Mouse (Mus musculus) bone marrow macrophage, adult 2 months (primary cell): ENCODE measurements around the gene Rab3c. TPM values are rescaled to one million over a fixed set of nuclear protein-coding genes. Genes with fewer than 3 reads are reported as not detected.

Experiments
- H3K27ac ChIP-seq: 2 replicates; pipeline ENCODE4 v1.5.1; 2012; ENCODE audit warnings: low read depth, low read length; ENCODE audit not compliant: insufficient read depth
- H3K4me1 ChIP-seq: 2 replicates; pipeline ENCODE4 v1.6.1; 2012; ENCODE audit warnings: low read length; ENCODE audit not compliant: control insufficient read depth, insufficient read depth
- H3K4me3 ChIP-seq: 2 replicates; pipeline ENCODE4 v1.5.1; 2012; ENCODE audit warnings: mild to moderate bottlenecking, low read length, moderate library complexity; ENCODE audit not compliant: insufficient read depth
- CTCF ChIP-seq: IDR thresholded peaks from 2 replicates; pipeline ENCODE4 v1.5.1; 2012; ENCODE audit warnings: low read depth, mild to moderate bottlenecking, low read length, moderate library complexity
- POLR2A ChIP-seq: IDR thresholded peaks from 2 replicates; pipeline ENCODE4 v1.6.1; 2012; ENCODE audit warnings: mild to moderate bottlenecking, low read depth, low read length, borderline replicate concordance
- polyA plus RNA-seq: library from polyadenylated mRNA; stranded (reverse); fragments of >200 nt; gene quantifications from 2 replicates; pipeline ENCODE4 v1.2.4, GENCODE M21; 2012; ENCODE audit not compliant: missing spikeins, insufficient read depth, insufficient read length

Rab3c gene
- polyA plus RNA-seq, 1 experiment: not detected

- H3K4me1 ChIP-seq: no peaks in the 10 kb centered on the region
- no peak overlapping the region for H3K27ac ChIP-seq
- TF ChIP-seq POLR2A (no peak), CTCF (no peak)
- no peak overlapping the region for H3K4me3 ChIP-seq
These were observed 165.7 kb downstream of the Rab3c start for GRCm38 (mm10) chr13:110114870-110115645.

- Histone ChIP-seq H3K4me3 (no peak overlapping the region), H3K4me1 (no peaks in the 10 kb centered on the region), H3K27ac (no peak overlapping the region)
- no peak for TF ChIP-seq POLR2A
- no peak for TF ChIP-seq CTCF
These were observed 167.1 kb downstream of the Rab3c start for GRCm38 (mm10) chr13:110113711-110114110.

- no peak for TF ChIP-seq POLR2A
- TF ChIP-seq CTCF: no peak
- no peak overlapping the region for H3K27ac ChIP-seq
- H3K4me3 ChIP-seq: no peak overlapping the region
- no peaks in the 10 kb centered on the region for H3K4me1 ChIP-seq
These were observed 183.3 kb downstream of the Rab3c start for GRCm38 (mm10) chr13:110097424-110098050.

GRCm38 (mm10) chr13:110094998-110095397, 185.8 kb downstream of the Rab3c start:
- Histone ChIP-seq H3K4me3 (no peak overlapping the region), H3K4me1 (no peaks in the 10 kb centered on the region), H3K27ac (no peak overlapping the region)
- TF ChIP-seq CTCF (no peak), POLR2A (no peak)

GRCm38 (mm10) chr13:110093720-110094685, 186.8 kb downstream of the Rab3c start:
- H3K4me3 ChIP-seq: no peak overlapping the region
- H3K27ac ChIP-seq: no peak overlapping the region
- H3K4me1 ChIP-seq: no peaks in the 10 kb centered on the region
- TF ChIP-seq POLR2A (no peak), CTCF (no peak)

GRCm38 (mm10) chr13:110083961-110084360, 196.8 kb downstream of the Rab3c start:
- no peaks in the 10 kb centered on the region for H3K4me1 ChIP-seq
- no peak overlapping the region for H3K27ac ChIP-seq
- TF ChIP-seq CTCF (no peak), POLR2A (no peak)
- no peak overlapping the region for H3K4me3 ChIP-seq

GRCm38 (mm10) chr13:110081174-110081573, 199.6 kb downstream of the Rab3c start:
- Histone ChIP-seq H3K4me1 (no peaks in the 10 kb centered on the region), H3K27ac (no peak overlapping the region), H3K4me3 (no peak overlapping the region)
- TF ChIP-seq CTCF: no peak
- no peak for TF ChIP-seq POLR2A

- TF ChIP-seq CTCF (no peak), POLR2A (no peak)
- Histone ChIP-seq H3K4me3 (no peak overlapping the region), H3K27ac (no peak overlapping the region)
These were observed 205.2 kb downstream of the Rab3c start for GRCm38 (mm10) chr13:110075587-110075986.

GRCm38 (mm10) chr13:110074180-110074579, 206.6 kb downstream of the Rab3c start:
- Histone ChIP-seq H3K4me1 (no peaks in the 10 kb centered on the region), H3K4me3 (no peak overlapping the region), H3K27ac (no peak overlapping the region)
- TF ChIP-seq CTCF (no peak), POLR2A (no peak)

More at GRCm38 (mm10) chr13:110075587-110075986, 205.2 kb downstream of the Rab3c start:
- no peaks in the 10 kb centered on the region for H3K4me1 ChIP-seq
